Mouse (Mus musculus) testis, adult 2 months (tissue): Measurements from ENCODE around the gene Mapk12. TPM values are rescaled to one million over a fixed set of nuclear protein-coding genes. Genes with fewer than 3 reads are reported as not detected.

Experiments used
- H3K27ac ChIP-seq: fragments of 200-500 bp; 2 replicates; pipeline ENCODE4 v1.5.1; 2012; ENCODE audit warnings: low read depth, low read length; ENCODE audit not compliant: control insufficient read depth, insufficient read depth
- H3K27me3 ChIP-seq: fragments of 200-500 bp; 2 replicates; pipeline ENCODE4 v1.6.1; 2012; ENCODE audit warnings: mild to moderate bottlenecking, low read length, moderate library complexity; ENCODE audit not compliant: control insufficient read depth, insufficient read depth
- H3K36me3 ChIP-seq: fragments of 200-500 bp; 2 replicates; pipeline ENCODE4 v1.6.1; 2012; ENCODE audit warnings: mild to moderate bottlenecking, low read length; ENCODE audit not compliant: control insufficient read depth, insufficient read depth
- H3K4me1 ChIP-seq: fragments of 200-500 bp; 2 replicates; pipeline ENCODE4 v1.6.1; 2012; ENCODE audit warnings: low read length; ENCODE audit not compliant: control insufficient read depth, insufficient read depth
- H3K4me3 ChIP-seq: fragments of 200-500 bp; 2 replicates; pipeline ENCODE4 v1.5.1; 2012; ENCODE audit warnings: low read depth, mild to moderate bottlenecking, low read length, moderate library complexity, mixed read lengths; ENCODE audit not compliant: control insufficient read depth
- CTCF ChIP-seq: fragments of 200-500 bp; IDR thresholded peaks from 2 replicates; pipeline ENCODE4 v1.5.1; 2012; ENCODE audit warnings: low read depth, mild to moderate bottlenecking, inconsistent platforms, low read length, moderate library complexity; ENCODE audit not compliant: control insufficient read depth, insufficient read depth, insufficient replicate concordance
- POLR2A ChIP-seq: fragments of 200-500 bp; IDR thresholded peaks from 2 replicates; pipeline ENCODE4 v1.6.1; 2012; ENCODE audit warnings: low read depth, mild to moderate bottlenecking, inconsistent platforms, low read length, moderate library complexity; ENCODE audit not compliant: control insufficient read depth
- polyA plus RNA-seq: library from polyadenylated mRNA; depleted of rRNA; stranded (reverse); fragments of >200 nt; gene quantifications from 2 replicates; pipeline ENCODE4 v1.2.3, GENCODE M21; 2012

The Mapk12 gene
- polyA plus RNA-seq, 1 experiment: 1.0 TPM

GRCm38 (mm10) chr15:89124312-89124711, 16.2 kb downstream of the Mapk12 start:
- Histone ChIP-seq H3K27me3 (no peaks in the 10 kb centered on the region), H3K4me1 (peaks cover 17% of the 10 kb centered on the region), H3K27ac (no peak overlapping the region), H3K36me3 (no peaks in the 10 kb centered on the region), H3K4me3 (no peak overlapping the region)
- no peak for TF ChIP-seq CTCF
- TF ChIP-seq POLR2A: no peak

GRCm38 (mm10) chr15:89123595-89123994, 16.9 kb downstream of the Mapk12 start:
- H3K4me1 ChIP-seq: peaks cover 12% of the 10 kb centered on the region

GRCm38 (mm10) chr15:89122649-89123366, 17.7 kb downstream of the Mapk12 start, which contains the start of gene Tubgcp6:
TSS of gene Tubgcp6 (minus strand) at chr15:89123112.
- Histone ChIP-seq H3K27ac (peak within 1 kb of the TSS; percentile 72), H3K27me3 (no peaks in the 10 kb centered on the region), H3K4me1 (peaks cover 12% of the 10 kb centered on the region), H3K4me3 (peak within 1 kb of the TSS; percentile 85), H3K36me3 (no peaks in the 10 kb centered on the region; the same call in 1 of the 2 replicates)
- TF ChIP-seq POLR2A (peak; percentile 76), CTCF (no peak)

More at GRCm38 (mm10) chr15:89123595-89123994, 16.9 kb downstream of the Mapk12 start:
- Histone ChIP-seq H3K36me3 (no peaks in the 10 kb centered on the region; the same call in 1 of the 2 replicates), H3K27me3 (no peaks in the 10 kb centered on the region), H3K4me3 (peak overlapping the region; percentile 85), H3K27ac (no peak overlapping the region)
- TF ChIP-seq POLR2A (no peak), CTCF (no peak)

GRCm38 (mm10) chr15:89118007-89118406, 22.5 kb downstream of the Mapk12 start:
- Histone ChIP-seq H3K27ac (no peak overlapping the region), H3K4me3 (no peak overlapping the region), H3K36me3 (no peaks in the 10 kb centered on the region; the same call in 1 of the 2 replicates), H3K27me3 (no peaks in the 10 kb centered on the region), H3K4me1 (peaks cover 6% of the 10 kb centered on the region; the same call in 1 of the 2 replicates)
- TF ChIP-seq CTCF: no peak
- TF ChIP-seq POLR2A: no peak

DNA sequence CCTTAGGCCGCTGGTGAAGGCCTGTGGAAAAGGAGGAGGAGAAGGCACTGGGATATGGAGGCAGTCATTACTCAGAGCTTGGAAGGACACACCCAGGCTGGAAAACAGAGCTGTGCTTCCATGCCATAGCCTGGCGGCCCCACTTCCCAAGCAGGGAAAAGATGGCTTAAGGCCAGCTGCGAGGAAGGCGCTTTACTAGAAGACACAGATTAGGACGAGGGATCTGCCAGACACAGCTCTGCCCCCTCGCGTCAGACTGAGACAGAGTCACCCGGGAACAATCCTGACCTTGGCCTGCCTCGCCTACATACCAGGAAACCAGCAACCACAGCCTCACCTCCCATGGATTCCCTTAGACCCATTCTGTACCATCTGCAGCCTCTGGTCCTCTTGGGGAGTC, 30.4 kb downstream of the Mapk12 start:
- H3K4me1 ChIP-seq: no peaks in the 10 kb centered on the region
- no peaks in the 10 kb centered on the region for H3K27me3 ChIP-seq
- no peak overlapping the region for H3K27ac ChIP-seq
- H3K36me3 ChIP-seq: peaks cover 2% of the 10 kb centered on the region
- TF ChIP-seq POLR2A (no peak), CTCF (peak; percentile 30; the same call in 1 of the 2 replicates)
- no peak overlapping the region for H3K4me3 ChIP-seq

GRCm38 (mm10) chr15:89106976-89107375, 33.5 kb downstream of the Mapk12 start:
- Histone ChIP-seq H3K27me3 (no peaks in the 10 kb centered on the region), H3K4me3 (no peak overlapping the region), H3K36me3 (peaks cover 2% of the 10 kb centered on the region), H3K27ac (no peak overlapping the region), H3K4me1 (no peaks in the 10 kb centered on the region)
- TF ChIP-seq POLR2A (no peak), CTCF (no peak)

DNA sequence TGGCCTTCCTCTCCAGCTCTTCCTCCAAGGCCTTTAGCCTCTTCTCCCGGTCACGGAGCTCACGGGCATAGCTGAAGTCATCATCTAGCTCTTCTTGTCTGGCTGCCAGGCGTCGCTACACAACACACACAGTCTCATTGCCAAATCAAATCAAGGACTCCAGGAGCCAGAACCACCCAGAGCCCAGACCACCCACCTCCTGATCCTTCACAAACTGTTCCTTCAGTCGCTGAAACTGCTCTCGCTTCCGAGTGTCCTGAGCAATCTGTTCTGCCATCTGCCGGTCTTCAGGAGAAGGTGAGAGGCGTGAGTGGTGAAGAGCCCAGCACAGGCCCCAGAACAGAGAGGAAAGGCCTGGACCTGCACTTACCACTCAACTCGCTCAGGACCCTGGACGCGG, 34.4 kb downstream of the Mapk12 start:
- Histone ChIP-seq H3K27me3 (no peaks in the 10 kb centered on the region), H3K4me3 (no peak overlapping the region), H3K4me1 (no peaks in the 10 kb centered on the region), H3K27ac (no peak overlapping the region), H3K36me3 (peaks cover 4% of the 10 kb centered on the region)
- no peak for TF ChIP-seq POLR2A
- no peak for TF ChIP-seq CTCF

- no peak for TF ChIP-seq CTCF
- TF ChIP-seq POLR2A: no peak
- H3K27me3 ChIP-seq: no peaks in the 10 kb centered on the region
- H3K4me1 ChIP-seq: no peaks in the 10 kb centered on the region
- no peak overlapping the region for H3K4me3 ChIP-seq
- H3K36me3 ChIP-seq: peaks cover 6% of the 10 kb centered on the region
- H3K27ac ChIP-seq: no peak overlapping the region
Observed at GRCm38 (mm10) chr15:89104425-89104824, 36.1 kb downstream of the Mapk12 start.
